Mouse (Mus musculus): ENCODE data around the gene Dnajb7. TPM values are rescaled to one million over a fixed set of nuclear protein-coding genes. Genes with fewer than 3 reads are reported as not detected.

Dnajb7 gene
- total RNA-seq, 2 experiments from 2014 or later: not detected

DNA sequence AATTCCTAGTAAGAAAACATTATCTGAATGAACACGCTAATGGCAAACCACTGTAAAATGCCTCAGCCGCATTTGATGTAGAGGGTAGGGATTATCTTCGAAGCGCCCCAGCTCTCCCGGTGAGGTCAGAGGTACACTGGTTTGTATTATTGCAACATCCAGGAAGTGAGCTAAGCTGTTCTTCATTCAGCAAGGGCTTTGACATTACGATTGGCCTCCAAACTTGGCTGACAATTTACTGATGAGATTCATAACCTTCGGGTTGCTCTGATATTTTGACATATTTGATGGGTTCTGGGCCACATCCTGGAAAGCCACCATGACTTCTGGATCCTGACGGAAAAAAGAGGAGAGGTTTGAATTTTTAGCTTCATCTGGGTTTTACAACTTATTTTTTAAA lies 42.9 kb downstream of the Dnajb7 start:
- DNase-seq: no peak

DNA sequence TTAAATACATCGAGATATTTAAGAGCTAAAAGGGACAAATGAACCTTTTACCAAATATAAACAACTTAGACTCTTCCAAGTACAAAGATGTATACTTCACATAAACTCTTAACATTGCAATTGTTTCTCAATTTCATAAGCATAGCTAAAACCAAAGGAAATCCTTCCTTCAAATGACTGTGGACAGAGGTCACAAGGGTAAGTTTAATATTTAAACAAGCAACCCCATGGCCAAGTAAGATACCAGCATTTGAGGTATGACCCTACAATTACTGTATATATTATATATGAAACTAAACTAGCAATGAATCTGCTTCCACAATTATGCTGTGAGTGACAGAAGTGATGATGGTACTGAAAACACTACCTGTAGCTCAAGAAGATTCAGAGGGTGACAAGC lies 43.8 kb downstream of the Dnajb7 start:
- no peak for DNase-seq

DNA sequence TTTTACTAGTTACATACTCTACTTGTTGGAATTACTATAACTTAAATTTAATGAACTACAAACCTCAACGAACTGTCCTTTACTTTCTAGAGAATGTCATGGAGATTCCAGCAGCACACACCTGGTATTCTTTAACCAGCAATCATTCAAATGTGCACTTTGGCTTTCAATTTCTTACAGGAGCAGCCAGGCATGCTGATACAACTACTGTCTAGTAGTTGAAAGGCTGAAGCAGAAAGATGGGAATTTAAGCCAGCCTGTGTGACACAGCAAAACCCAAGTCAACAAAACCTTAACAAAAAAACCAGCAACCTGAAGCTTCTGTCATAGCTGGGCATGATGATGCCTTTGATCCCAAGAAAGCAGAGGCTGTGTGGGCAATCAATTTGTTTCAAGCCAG lies 45.6 kb downstream of the Dnajb7 start:
- no peak for DNase-seq

DNA sequence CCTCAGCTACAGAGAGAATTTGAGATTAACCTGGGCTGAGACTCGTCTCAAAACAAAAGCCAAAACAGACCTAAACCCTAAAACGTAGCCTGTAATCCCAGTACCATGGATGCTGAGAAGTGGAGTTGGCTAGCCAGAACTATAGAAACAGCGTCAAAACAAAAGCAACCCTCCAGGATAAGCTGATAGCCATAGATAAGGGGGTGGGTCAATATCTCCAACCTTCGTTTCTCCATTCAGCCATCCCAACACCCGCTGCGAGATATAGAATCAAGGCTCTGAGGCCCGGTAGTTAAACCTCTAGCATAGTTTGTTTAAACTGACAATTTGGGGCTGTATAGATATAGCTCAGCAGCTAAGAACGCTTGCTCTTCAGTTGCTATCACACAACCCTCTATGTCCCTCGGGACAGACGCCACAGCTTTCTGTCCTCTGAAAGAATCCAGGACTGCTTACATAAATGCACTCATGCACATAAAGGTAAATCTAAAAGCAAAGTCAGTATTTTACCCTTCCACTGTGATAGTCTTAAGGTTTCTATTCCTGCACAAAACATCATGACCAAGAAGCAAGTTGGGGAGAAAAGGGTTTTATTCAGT lies 46.6 kb downstream of the Dnajb7 start:
- peak in 1 of 2 experiments; percentile 19 for DNase-seq

GRCm38 (mm10) chr15:81361022-81361404 lies 47.1 kb downstream of the Dnajb7 start:
- no peak for DNase-seq

- DNase-seq: peak; percentile 98
Measured at GRCm38 (mm10) chr15:81360345-81361021, 47.6 kb downstream of the Dnajb7 start, which contains the start of gene Slc25a17. Slc25a17 (minus strand) TSS chr15:81360812.

DNA sequence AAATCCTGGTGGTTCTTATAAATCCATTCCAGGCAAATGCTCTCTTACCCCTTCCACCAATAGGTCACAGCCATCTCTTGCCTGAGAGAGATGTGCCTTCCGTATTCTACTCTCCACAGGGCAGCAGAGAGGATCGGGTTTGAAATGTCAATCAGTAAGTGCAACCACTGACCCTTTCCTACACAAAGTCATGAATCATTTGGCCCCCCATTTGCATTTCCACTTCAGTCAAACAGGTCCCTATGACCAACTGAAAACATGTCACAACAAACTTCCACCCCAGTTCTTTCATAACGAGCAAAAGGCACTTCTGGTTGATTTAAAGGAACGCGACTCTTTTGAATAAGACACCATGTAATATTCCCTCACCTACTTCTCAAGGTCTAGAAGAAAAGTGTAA lies 48.7 kb downstream of the Dnajb7 start:
- no peak for DNase-seq

DNA sequence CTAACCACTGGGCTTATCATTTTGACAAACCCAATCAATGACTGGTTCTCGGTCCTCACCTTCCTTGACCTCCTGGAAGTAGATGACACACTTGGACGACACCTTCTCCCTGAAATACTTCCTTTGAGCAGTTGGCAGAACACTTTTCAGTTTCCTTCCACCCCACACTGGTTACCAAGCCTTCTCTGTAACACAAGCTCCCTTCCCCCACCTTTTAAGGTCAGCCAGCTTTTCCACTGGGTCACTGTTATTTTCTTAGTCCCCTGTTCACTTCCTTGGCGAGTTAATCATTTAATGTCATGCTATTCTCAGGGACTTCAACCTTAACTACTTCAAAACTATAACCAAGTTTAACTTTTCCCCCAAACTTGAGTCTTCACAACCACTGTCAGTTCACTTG lies 49.2 kb downstream of the Dnajb7 start:
- DNase-seq: no peak

GRCm38 (mm10) chr15:81356946-81357345 lies 51.2 kb downstream of the Dnajb7 start:
- DNase-seq: no peak

Other genes with a start within 250 kb of the Dnajb7 start
- gene Mrtfa, start 217.5 kb downstream of the Dnajb7 start, total RNA-seq (2021): 10 to 100 TPM in 1 of 2 experiments, 1 to 10 TPM in 1; 8.6 to 10.1 TPM
- gene Mchr1, start 172.8 kb downstream of the Dnajb7 start, total RNA-seq (2021): not detected
- gene Slc25a17, start 47.5 kb downstream of the Dnajb7 start, total RNA-seq (2021): 10 to 100 TPM; 14.5 to 17.4 TPM
- gene St13, start 8.2 kb downstream of the Dnajb7 start, total RNA-seq (2021): 100 to 1,000 TPM; 122 TPM
- 10 to 100 TPM; 11.4 to 13.3 TPM for gene Xpnpep3, start 8.2 kb downstream of the Dnajb7 start, total RNA-seq (2021)
- gene Rbx1, start 58.0 kb upstream of the Dnajb7 start, total RNA-seq (2021): 100 to 1,000 TPM; 113 to 130 TPM
- 10 to 100 TPM; 40.7 to 42.1 TPM for gene Ep300, start 177.1 kb upstream of the Dnajb7 start, total RNA-seq (2021)

Data from heart, adult 18-20 months (tissue).